Mouse (Mus musculus): ENCODE data around the gene Sgta.
A peak's percentile ranks its signal among the peaks of the same experiment; 100 is the strongest.
"Not testable (repeated sequence)": the region's sequence is repeated elsewhere in the genome, so short reads cannot be mapped to it uniquely, and the experiment has no call there.

Sgta gene

GRCm38 (mm10) chr10:81058896-81059295 is 1.1 kb downstream of the Sgta start:
- peak in 1 of 2 experiments; percentile 75 for DNase-seq (ENCODE audit: inconsistent age in 2 of 2, low spot score in 1 of 2)

GRCm38 (mm10) chr10:81057406-81058130 is 2.4 kb downstream of the Sgta start:
- DNase-seq (ENCODE audit: inconsistent age in 2 of 2, low spot score in 1 of 2), result peak in 1 of 2 experiments; percentile 63

- peak in 1 of 2 experiments; percentile 86 for DNase-seq (ENCODE audit: inconsistent age in 2 of 2, low spot score in 1 of 2)
Observed at GRCm38 (mm10) chr10:81055802-81056340, 4.1 kb downstream of the Sgta start.

- DNase-seq (ENCODE audit: inconsistent age in 2 of 2, low spot score in 1 of 2), result peak in 1 of 2 experiments; percentile 51
Observed at GRCm38 (mm10) chr10:81055169-81055568, 4.8 kb downstream of the Sgta start.

GRCm38 (mm10) chr10:81052577-81052976 is 7.4 kb downstream of the Sgta start:
- peak; percentile 83 to 89 for DNase-seq (ENCODE audit: inconsistent age in 2 of 2, low spot score in 1 of 2)

GRCm38 (mm10) chr10:81051133-81051532 is 8.8 kb downstream of the Sgta start:
- DNase-seq (ENCODE audit: inconsistent age in 2 of 2, low spot score in 1 of 2), result no peak

- DNase-seq (ENCODE audit: inconsistent age in 2 of 2, low spot score in 1 of 2), result peak in 1 of 2 experiments; percentile 48
Observed at GRCm38 (mm10) chr10:81050645-81051044, 9.3 kb downstream of the Sgta start.

- DNase-seq (ENCODE audit: inconsistent age in 2 of 2, low spot score in 1 of 2), result not testable (repeated sequence)
Observed at GRCm38 (mm10) chr10:81045246-81045645, 14.7 kb downstream of the Sgta start.

GRCm38 (mm10) chr10:81041458-81042175 is 18.4 kb downstream of the Sgta start:
- DNase-seq (ENCODE audit: inconsistent age in 2 of 2, low spot score in 1 of 2), result peak; percentile 68 to 91

GRCm38 (mm10) chr10:81036988-81037580 is 22.9 kb downstream of the Sgta start, which contains the start of gene Slc39a3:
Slc39a3 (minus strand) TSS chr10:81037426.
- DNase-seq (ENCODE audit: inconsistent age in 2 of 2, low spot score in 1 of 2), result peak; percentile 98 to 100

- peak in 1 of 2 experiments; percentile 71 for DNase-seq (ENCODE audit: inconsistent age in 2 of 2, low spot score in 1 of 2)
Observed at GRCm38 (mm10) chr10:81036251-81036650, 23.7 kb downstream of the Sgta start.

- DNase-seq (ENCODE audit: inconsistent age in 2 of 2, low spot score in 1 of 2), result peak; percentile 74 to 91
Observed at GRCm38 (mm10) chr10:81033586-81033985, 26.4 kb downstream of the Sgta start.

GRCm38 (mm10) chr10:81029031-81029430 is 30.9 kb downstream of the Sgta start:
- DNase-seq (ENCODE audit: inconsistent age in 2 of 2, low spot score in 1 of 2), result no peak

GRCm38 (mm10) chr10:81028219-81028618 is 31.8 kb downstream of the Sgta start:
- DNase-seq (ENCODE audit: inconsistent age in 2 of 2, low spot score in 1 of 2), result no peak

- peak; percentile 77 to 82 for DNase-seq (ENCODE audit: inconsistent age in 2 of 2, low spot score in 1 of 2)
Observed at GRCm38 (mm10) chr10:81027331-81027730, 32.6 kb downstream of the Sgta start.

GRCm38 (mm10) chr10:81026857-81027256 is 33.1 kb downstream of the Sgta start:
- DNase-seq (ENCODE audit: inconsistent age in 2 of 2, low spot score in 1 of 2), result no peak

- DNase-seq (ENCODE audit: inconsistent age in 2 of 2, low spot score in 1 of 2), result no peak
Observed at GRCm38 (mm10) chr10:81025639-81026275, 34.2 kb downstream of the Sgta start, which contains the start of gene Diras1. Diras1 (minus strand) TSS chr10:81025662.

GRCm38 (mm10) chr10:81025047-81025621 is 34.8 kb downstream of the Sgta start:
- peak in 1 of 2 experiments; percentile 57 for DNase-seq (ENCODE audit: inconsistent age in 2 of 2, low spot score in 1 of 2)

- no peak for DNase-seq (ENCODE audit: inconsistent age in 2 of 2, low spot score in 1 of 2)
Observed at GRCm38 (mm10) chr10:81024346-81024937, 35.5 kb downstream of the Sgta start.

- DNase-seq (ENCODE audit: inconsistent age in 2 of 2, low spot score in 1 of 2), result no peak
Observed at GRCm38 (mm10) chr10:81022744-81023143, 37.2 kb downstream of the Sgta start.
